Mouse (Mus musculus): ENCODE results near the gene Dock9.

DNA sequence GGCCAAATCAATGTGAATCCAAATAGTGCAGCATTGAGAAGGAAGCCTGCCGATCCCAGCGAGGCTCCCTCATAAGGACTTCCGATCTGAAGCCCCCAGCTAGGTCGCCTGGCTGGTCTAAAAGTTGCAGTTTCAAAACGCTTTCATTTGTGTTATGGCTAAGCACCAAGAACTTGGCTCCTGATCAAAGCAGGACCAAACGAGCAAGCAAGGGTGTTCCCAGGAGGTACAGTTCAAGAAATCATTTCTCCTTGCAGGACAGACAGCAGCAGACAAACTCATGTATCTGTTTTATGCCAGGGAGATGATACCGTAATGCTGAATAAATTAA is 99.1 kb downstream of the Dock9 start:
- TF ChIP-seq CTCF (IDR thresholded peaks at IDR 0.05; ENCODE audit: low read depth, low read length): no peak
- TF ChIP-seq POLR2A (IDR thresholded peaks at IDR 0.05; ENCODE audit: borderline replicate concordance, low read depth, low read length): no peak
